Mouse (Mus musculus): ENCODE data around the gene Vps13d. TPM values are rescaled to one million over a fixed set of nuclear protein-coding genes. Genes with fewer than 3 reads are reported as not detected.

The Vps13d gene
- polyA plus RNA-seq, 1 experiment from 2014 or later, result 10.3 TPM

- no peak for ATAC-seq
- WGBS, result 80% methylated on average over 6 of the region's 6 CpGs
Observed at GRCm38 (mm10) chr4:145105319-145105718, 89.5 kb downstream of the Vps13d start.

GRCm38 (mm10) chr4:145104917-145105316 is 89.9 kb downstream of the Vps13d start:
- WGBS, result 74% methylated on average over 2 of the region's 2 CpGs
- Histone ChIP-seq H3K4me2 (replicated peaks; ENCODE audit: low read depth, low read length) (no peak overlapping the region), H3K36me3 (ENCODE audit: insufficient read depth, low read length) (peaks cover 52% of the 10 kb centered on the region; the same call in 1 of the 2 replicates), H3K27me3 (replicated peaks; ENCODE audit: insufficient read depth, low read length) (no peaks in the 10 kb centered on the region), H3K4me1 (ENCODE audit: insufficient read depth, low read depth, low read length) (no peaks in the 10 kb centered on the region), H3K4me3 (ENCODE audit: low read depth, low read length) (no peak overlapping the region), H3K9me3 (ENCODE audit: low read length) (no peaks in the 10 kb centered on the region), H3K27ac (ENCODE audit: low read length) (no peak overlapping the region), H3K9ac (replicated peaks; ENCODE audit: low read depth) (no peak overlapping the region)
- no peak for ATAC-seq
- TF ChIP-seq EP300 (IDR thresholded peaks at IDR 0.05), result no peak
- TF ChIP-seq CTCF (IDR thresholded peaks at IDR 0.05), result no peak
- DNase-seq (ENCODE audit: low spot score), result no peak

More at GRCm38 (mm10) chr4:145105319-145105718, 89.5 kb downstream of the Vps13d start:
- no peak for DNase-seq (ENCODE audit: low spot score)
- no peak overlapping the region for H3K27ac ChIP-seq (ENCODE audit: low read length)
- H3K4me3 ChIP-seq (ENCODE audit: low read depth, low read length), result no peak overlapping the region
- peaks cover 52% of the 10 kb centered on the region; the same call in 1 of the 2 replicates for H3K36me3 ChIP-seq (ENCODE audit: insufficient read depth, low read length)
- H3K9ac ChIP-seq (replicated peaks; ENCODE audit: low read depth), result no peak overlapping the region
- H3K9me3 ChIP-seq (ENCODE audit: low read length), result no peaks in the 10 kb centered on the region
- H3K4me1 ChIP-seq (ENCODE audit: insufficient read depth, low read depth, low read length), result no peaks in the 10 kb centered on the region
- no peak overlapping the region for H3K4me2 ChIP-seq (replicated peaks; ENCODE audit: low read depth, low read length)
- TF ChIP-seq CTCF (IDR thresholded peaks at IDR 0.05), result no peak
- TF ChIP-seq EP300 (IDR thresholded peaks at IDR 0.05), result no peak
- H3K27me3 ChIP-seq (replicated peaks; ENCODE audit: insufficient read depth, low read length), result no peaks in the 10 kb centered on the region

GRCm38 (mm10) chr4:145103617-145104016 is 91.2 kb downstream of the Vps13d start:
- Histone ChIP-seq H3K4me3 (ENCODE audit: low read depth, low read length) (no peak overlapping the region), H3K27ac (ENCODE audit: low read length) (no peak overlapping the region), H3K4me1 (ENCODE audit: insufficient read depth, low read depth, low read length) (no peaks in the 10 kb centered on the region), H3K4me2 (replicated peaks; ENCODE audit: low read depth, low read length) (no peak overlapping the region), H3K9me3 (ENCODE audit: low read length) (no peaks in the 10 kb centered on the region), H3K9ac (replicated peaks; ENCODE audit: low read depth) (no peak overlapping the region), H3K27me3 (replicated peaks; ENCODE audit: insufficient read depth, low read length) (no peaks in the 10 kb centered on the region), H3K36me3 (ENCODE audit: insufficient read depth, low read length) (peaks cover 56% of the 10 kb centered on the region; the same call in 1 of the 2 replicates)
- DNase-seq (ENCODE audit: low spot score), result no peak
- ATAC-seq, result no peak
- TF ChIP-seq EP300 (IDR thresholded peaks at IDR 0.05) (no peak), CTCF (IDR thresholded peaks at IDR 0.05) (no peak)

- no peak overlapping the region for H3K27ac ChIP-seq (ENCODE audit: low read length)
- 79% methylated on average over 6 of the region's 6 CpGs for WGBS
Observed at GRCm38 (mm10) chr4:145101823-145102718, 92.7 kb downstream of the Vps13d start.

GRCm38 (mm10) chr4:145099853-145100252 is 95.0 kb downstream of the Vps13d start:
- no peak overlapping the region for H3K9ac ChIP-seq (replicated peaks; ENCODE audit: low read depth)
- no peaks in the 10 kb centered on the region for H3K4me1 ChIP-seq (ENCODE audit: insufficient read depth, low read depth, low read length)
- no peak overlapping the region for H3K27ac ChIP-seq (ENCODE audit: low read length)
- H3K36me3 ChIP-seq (ENCODE audit: insufficient read depth, low read length), result peaks cover 33% of the 10 kb centered on the region; the same call in 1 of the 2 replicates
- H3K9me3 ChIP-seq (ENCODE audit: low read length), result no peaks in the 10 kb centered on the region
- no peaks in the 10 kb centered on the region for H3K27me3 ChIP-seq (replicated peaks; ENCODE audit: insufficient read depth, low read length)
- TF ChIP-seq EP300 (IDR thresholded peaks at IDR 0.05), result no peak
- TF ChIP-seq CTCF (IDR thresholded peaks at IDR 0.05), result no peak
- DNase-seq (ENCODE audit: low spot score) (no peak), ATAC-seq (no peak)
- H3K4me3 ChIP-seq (ENCODE audit: low read depth, low read length), result no peak overlapping the region
- 91% methylated on average over 5 of the region's 6 CpGs for WGBS
- no peak overlapping the region for H3K4me2 ChIP-seq (replicated peaks; ENCODE audit: low read depth, low read length)

More at GRCm38 (mm10) chr4:145101823-145102718, 92.7 kb downstream of the Vps13d start:
- no peak overlapping the region for H3K9ac ChIP-seq (replicated peaks; ENCODE audit: low read depth)
- TF ChIP-seq EP300 (IDR thresholded peaks at IDR 0.05) (no peak), CTCF (IDR thresholded peaks at IDR 0.05) (no peak)
- no peaks in the 10 kb centered on the region for H3K27me3 ChIP-seq (replicated peaks; ENCODE audit: insufficient read depth, low read length)
- ATAC-seq (no peak), DNase-seq (ENCODE audit: low spot score) (no peak)
- no peaks in the 10 kb centered on the region for H3K4me1 ChIP-seq (ENCODE audit: insufficient read depth, low read depth, low read length)
- peaks cover 47% of the 10 kb centered on the region; the same call in 1 of the 2 replicates for H3K36me3 ChIP-seq (ENCODE audit: insufficient read depth, low read length)
- no peak overlapping the region for H3K4me2 ChIP-seq (replicated peaks; ENCODE audit: low read depth, low read length)
- H3K9me3 ChIP-seq (ENCODE audit: low read length), result no peaks in the 10 kb centered on the region
- H3K4me3 ChIP-seq (ENCODE audit: low read depth, low read length), result no peak overlapping the region

- ATAC-seq (no peak), DNase-seq (ENCODE audit: low spot score) (no peak)
- Histone ChIP-seq H3K36me3 (ENCODE audit: insufficient read depth, low read length) (peaks cover 30% of the 10 kb centered on the region; the same call in 1 of the 2 replicates), H3K27me3 (replicated peaks; ENCODE audit: insufficient read depth, low read length) (no peaks in the 10 kb centered on the region), H3K4me1 (ENCODE audit: insufficient read depth, low read depth, low read length) (no peaks in the 10 kb centered on the region), H3K9ac (replicated peaks; ENCODE audit: low read depth) (no peak overlapping the region), H3K27ac (ENCODE audit: low read length) (no peak overlapping the region), H3K9me3 (ENCODE audit: low read length) (no peaks in the 10 kb centered on the region), H3K4me3 (ENCODE audit: low read depth, low read length) (no peak overlapping the region), H3K4me2 (replicated peaks; ENCODE audit: low read depth, low read length) (no peak overlapping the region)
- WGBS, result 69% methylated on average over 1 of the region's 1 CpGs
- TF ChIP-seq EP300 (IDR thresholded peaks at IDR 0.05) (no peak), CTCF (IDR thresholded peaks at IDR 0.05) (no peak)
Observed at GRCm38 (mm10) chr4:145099344-145099743, 95.5 kb downstream of the Vps13d start.
